Mouse (Mus musculus) urinary bladder, postnatal 36 days (tissue): ENCODE results near the gene Qsox1.
A peak's percentile ranks its signal among the peaks of the same experiment; 100 is the strongest.

Experiments
- DNase-seq, 2 experiments: peaks; one replicate each; pipeline ENCODE4 v3.0.0; 2022; ENCODE audit warnings: low spot score in 2 of 2, mixed read lengths in 1 of 2

The Qsox1 gene

GRCm38 (mm10) chr1:155747911-155748310, 64.8 kb downstream of the Qsox1 start:
- no peak for DNase-seq

GRCm38 (mm10) chr1:155747011-155747410, 65.7 kb downstream of the Qsox1 start:
- DNase-seq: no peak

GRCm38 (mm10) chr1:155742411-155743363, 70.0 kb downstream of the Qsox1 start:
- peak in 1 of 2 experiments; percentile 10 for DNase-seq

- DNase-seq: no peak
Measured at GRCm38 (mm10) chr1:155741988-155742387, 70.7 kb downstream of the Qsox1 start.

GRCm38 (mm10) chr1:155741378-155741945, 71.2 kb downstream of the Qsox1 start:
- no peak for DNase-seq

DNA sequence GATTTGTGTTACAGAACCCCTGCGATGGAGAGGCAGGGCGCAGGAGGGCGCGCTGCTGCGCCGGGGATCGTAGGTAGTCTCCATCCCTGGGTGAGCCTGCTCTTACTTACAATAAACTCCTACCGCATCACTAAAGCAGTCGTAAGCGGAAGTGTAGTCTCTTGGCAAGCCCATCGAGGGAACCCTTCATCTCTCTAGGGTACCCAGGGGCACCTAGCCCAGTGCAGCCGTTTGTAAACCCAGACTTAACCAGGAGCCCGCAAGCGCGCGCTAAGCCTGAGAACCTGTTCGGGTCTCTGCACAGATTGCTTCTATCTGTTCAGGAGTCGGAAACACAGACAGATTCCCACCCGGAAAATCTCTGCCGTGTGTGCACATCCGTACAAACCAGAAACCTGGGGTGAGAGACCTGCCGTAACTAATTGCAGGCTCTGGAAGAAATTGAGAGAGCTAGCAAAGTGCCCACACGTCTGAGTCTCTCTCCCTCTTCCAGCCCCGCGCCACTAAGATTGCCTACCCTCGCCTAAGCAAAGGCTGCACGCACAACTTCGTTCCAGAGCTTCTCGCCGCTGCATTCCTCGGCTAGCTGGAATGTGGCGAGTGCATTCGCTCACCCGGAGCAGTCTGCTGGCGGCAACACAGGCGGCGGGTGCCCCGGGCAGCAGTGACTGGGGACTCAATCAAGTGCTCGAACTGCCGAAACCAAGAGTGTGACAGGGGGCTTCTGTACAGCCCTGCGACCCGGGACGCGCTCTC, 71.9 kb downstream of the Qsox1 start:
- no peak for DNase-seq

DNA sequence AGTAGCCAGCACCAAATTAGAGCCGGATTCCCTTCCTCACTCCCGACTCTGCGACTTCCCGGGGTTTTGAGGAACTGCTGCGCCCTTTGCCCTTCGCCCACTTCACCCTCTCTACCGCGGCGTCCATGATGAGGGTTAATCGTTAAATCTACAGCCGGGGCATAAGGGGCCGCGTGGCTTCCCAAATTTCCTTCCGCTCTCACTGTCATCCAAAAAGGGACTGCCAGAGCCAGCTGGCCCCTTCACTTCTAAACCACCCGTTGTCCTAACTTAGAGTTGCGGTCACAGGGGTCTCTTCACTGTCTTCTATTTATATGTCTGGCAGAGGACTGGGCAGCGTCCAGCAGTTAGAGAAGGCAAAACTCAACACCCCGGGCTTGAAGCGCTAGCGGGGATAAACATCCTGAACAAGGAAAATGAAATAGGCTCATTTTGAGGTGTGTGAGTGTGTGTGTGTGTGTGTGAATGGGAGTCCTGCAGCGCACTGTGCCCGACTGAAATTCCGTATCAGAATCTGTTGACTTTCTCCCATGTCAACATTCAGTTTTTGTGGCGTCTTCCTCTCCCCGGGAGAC, 74.8 kb downstream of the Qsox1 start:
- no peak for DNase-seq

DNA sequence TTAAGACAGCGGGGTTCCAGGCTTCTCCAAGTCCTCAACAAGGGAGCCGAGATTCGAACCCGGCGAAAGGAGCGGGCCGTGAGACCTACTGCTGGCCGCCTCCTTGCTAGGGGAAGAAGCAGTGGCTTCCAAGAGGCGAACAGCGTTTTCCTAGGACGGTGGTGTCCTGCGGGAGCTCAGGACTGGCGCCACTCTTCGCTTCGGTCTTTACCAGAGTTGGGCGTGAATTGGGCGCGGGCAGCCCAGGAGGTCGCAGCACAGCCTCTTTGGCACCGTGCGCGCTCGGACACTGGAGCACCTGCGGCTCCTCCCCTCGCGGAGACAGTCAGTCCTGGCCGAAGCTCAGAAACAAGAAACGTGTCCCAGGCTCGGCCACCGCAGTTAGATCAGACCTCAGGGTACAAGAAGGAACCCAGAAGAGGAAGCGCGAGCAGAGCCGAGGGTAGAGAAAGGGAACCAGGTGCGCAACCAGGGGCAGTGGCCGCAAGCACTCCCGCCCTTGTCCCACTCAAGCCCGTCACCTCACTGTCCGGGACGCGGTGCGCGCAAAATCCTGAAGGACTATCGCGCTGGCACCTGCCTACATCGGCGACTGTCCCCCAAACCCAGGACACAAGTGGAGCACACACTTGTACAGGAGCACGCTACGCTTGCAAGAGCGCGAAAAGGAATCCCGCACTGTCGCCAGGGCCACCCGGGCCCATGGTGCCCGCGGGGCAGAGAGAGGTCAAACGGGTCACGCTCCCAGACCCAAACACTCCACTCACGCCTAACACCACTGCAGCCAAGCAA, 75.5 kb downstream of the Qsox1 start:
- DNase-seq: no peak

DNA sequence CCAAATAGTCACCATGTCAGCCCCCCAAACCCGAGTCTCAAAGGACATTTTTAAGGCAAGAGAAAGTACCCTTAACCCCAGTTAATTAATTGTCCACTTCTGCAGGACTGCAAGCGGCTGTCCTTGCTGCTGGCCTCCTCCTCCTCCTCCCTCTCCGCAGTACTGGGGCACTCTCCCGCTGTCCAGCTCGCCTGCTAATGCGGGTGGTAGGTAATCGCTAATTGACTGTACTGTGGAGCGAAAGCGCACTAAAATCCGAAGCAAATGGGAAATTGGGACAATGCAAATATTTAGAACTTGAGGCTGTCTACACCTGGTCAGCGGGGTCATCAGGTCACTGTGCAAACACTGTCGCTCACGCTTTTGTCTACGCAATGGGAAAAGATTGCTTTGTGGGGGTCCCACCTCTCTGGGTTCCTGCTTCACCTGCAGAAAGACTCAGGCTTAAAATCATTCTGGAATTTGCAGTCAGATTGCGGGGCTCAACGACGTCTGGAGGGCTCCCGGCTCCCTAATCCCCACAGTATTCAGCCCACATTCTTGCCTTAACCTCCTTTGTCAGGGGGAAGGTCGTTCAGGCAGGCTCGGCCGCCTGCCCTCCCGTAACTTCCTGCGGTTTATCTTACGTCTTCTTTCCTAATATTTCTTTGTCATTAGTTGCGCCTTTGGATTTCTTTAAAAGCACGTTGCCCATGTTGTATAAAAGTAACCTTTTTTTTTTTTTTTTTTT, 76.4 kb downstream of the Qsox1 start:
- DNase-seq: no peak

DNA sequence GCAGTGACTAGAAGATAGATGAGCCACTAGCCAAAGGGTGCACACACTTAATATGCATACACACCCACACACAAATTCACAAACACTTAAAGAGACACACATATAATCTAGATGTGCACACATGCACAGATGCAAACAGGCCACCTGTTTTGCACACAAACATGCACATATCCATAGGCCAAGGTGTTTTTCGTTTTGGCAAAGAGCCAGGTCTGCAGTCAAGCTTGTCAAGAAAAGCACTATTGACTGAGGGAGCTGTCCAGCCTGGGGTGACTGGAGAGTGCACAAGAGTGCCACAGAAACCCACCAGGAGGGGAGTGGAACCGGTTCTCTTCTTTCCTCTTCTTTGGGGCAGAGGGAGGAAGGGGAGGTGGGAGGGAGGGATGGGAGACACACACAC, 81.5 kb downstream of the Qsox1 start:
- DNase-seq: no peak

GRCm38 (mm10) chr1:155729113-155729795, 83.4 kb downstream of the Qsox1 start:
- no peak for DNase-seq

GRCm38 (mm10) chr1:155727830-155728229, 84.9 kb downstream of the Qsox1 start:
- no peak for DNase-seq
